Mouse (Mus musculus) frontal cortex, postnatal 10 days (tissue): Measurements from ENCODE around the gene Map3k14.
A peak's percentile ranks its signal among the peaks of the same experiment; 100 is the strongest.

Experiments
- DNase-seq, 2 experiments: peaks; one replicate each; pipeline ENCODE4 v3.0.0; 2022; ENCODE audit warnings: low spot score in 2 of 2, mixed read lengths in 1 of 2

The Map3k14 gene

DNA sequence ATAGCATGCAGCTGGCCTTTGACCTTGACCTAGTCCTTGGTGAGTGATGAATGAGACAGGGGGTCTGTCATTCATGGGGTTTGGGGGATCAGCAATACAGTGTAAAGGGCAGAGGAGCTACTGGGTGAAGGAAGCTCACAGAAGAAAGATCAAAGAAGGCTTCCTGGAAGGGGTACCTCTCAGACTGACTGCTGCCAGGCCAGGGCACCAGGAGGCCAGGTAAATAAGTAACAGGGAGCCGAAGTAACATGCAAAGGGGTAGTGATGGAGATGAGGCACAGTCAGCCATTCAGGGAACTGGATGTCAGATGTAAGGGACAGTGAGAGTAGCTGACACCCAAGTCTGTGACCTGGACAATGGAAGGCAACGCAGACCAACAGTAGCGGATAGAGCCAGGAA, 5.6 kb upstream of the Map3k14 start:
- no peak for DNase-seq

DNA sequence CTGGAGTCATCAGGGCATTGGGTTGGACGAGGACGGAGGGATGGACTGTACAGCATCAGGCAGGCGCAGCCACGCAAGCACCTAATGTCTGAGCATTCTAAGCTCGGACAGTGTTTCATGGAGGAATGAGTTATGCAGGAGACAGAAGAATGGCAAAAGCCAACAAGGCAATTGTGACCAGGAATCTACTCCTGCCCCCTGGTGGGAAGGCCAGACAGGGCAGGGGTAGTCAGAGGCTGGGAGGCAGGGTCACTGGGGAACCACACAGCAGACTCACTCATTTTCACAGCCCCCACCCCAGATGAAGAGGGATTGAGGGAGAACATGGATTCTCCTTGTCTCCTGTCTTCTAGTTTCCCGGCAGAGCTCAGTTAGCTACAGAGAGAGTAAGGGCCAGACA, 4.7 kb upstream of the Map3k14 start:
- DNase-seq: no peak

DNA sequence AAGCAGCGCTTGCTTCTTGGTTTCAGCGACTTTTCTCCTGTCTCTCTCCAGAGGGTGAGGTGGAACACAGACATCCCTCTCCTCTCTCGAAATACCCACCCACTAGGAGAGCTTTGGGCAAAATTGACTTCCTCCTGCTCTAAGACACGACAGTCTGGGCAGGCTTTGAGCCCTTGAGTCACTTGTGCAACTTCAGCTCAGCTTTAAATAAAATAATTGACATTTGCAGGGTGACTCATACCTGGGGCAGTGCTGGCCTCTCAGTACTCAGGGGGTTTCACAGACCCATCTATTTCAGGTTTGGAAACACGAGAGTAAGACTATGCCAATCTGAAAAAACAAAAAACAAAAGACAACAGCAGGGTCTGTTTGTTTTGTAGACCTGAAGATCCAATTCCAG, 2.2 kb upstream of the Map3k14 start:
- no peak for DNase-seq

DNA sequence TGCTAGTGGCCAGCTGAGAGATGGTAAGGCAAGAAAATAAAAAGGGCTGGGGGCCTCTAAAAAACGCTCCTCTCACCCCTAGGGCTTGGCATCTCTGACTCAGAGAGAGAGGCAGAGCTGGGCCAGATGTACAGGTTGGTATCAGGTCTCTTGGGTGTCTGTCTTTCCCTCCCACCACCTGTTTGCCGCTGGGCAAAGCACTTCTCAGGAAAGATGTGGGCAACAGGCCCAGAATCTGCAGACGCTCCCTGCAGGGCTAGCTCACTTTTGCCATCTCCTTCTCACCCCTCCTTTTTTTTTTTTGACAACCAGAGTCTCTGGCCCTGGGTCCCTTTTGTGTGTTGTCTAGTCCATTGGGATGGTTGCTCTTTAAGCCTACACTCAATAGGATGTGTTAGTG, 1.6 kb upstream of the Map3k14 start:
- no peak for DNase-seq

DNA sequence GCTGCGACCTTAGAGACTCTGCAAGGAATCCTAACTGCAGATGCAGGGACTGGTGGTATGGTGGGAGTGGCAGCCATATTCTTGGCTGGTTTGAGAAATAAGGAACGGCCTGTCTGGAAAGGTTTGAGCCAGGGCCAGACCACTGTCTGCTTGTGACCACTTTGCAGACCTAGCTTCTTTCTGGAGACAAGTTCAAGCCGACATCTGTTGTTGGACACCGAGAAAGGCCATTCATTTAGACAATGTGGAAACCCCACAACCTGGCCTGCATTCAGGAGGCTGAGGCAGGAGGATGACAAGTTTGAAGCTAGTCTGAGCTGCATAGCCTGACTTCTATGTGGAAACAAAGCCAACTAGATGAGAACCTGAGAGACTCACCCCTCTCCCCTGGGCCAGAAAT, 1.1 kb upstream of the Map3k14 start:
- no peak for DNase-seq

DNA sequence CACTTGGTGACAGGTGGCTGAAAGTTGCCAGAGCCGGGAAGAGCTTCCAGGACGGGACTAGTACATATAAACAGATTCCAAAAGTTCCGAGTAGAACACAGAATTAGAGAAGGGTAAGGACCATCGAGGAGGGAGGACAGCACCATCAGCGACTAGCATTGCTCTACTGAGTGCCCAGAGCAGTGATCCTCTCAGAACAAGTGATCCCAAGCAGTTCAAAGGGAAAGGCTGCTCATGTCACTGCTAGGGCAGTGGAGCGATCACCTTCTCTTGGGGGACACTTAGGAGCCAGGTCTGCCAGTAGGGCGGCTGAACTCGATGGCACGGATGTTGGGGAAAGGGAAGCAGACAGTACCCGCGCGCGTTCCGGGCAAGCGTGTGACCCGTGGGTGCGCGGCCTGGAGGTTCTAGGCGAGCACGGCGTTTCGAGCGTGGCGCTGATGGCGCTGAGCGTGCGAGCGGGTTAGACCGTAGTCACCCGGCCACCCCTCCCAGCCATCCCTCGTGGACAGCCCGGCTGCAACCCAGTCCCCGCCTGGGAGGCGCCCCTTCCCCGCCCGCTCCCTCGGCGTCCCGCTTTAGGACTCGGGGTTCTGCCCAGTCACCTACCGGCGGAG, 435 bp downstream of the Map3k14 start:
- no peak for DNase-seq

DNA sequence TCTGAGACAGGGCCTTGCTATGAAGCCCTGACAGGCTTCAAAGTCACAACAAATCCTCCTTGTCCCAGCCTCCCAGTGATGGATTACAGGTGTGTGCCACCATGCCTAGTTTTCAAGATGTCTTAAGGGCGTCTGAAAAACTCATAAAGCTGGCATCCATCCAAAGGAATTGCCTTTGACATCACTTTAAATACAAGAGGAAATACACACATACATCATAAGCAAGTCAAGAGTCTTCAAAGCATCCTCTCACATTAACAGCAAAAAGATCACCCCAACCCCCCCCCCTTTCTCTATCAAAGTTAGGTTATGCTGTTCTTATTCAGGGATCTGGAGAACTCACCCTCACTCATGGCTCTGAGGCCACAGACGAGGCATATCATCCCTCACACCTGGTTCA, 1.4 kb downstream of the Map3k14 start:
- DNase-seq: no peak

DNA sequence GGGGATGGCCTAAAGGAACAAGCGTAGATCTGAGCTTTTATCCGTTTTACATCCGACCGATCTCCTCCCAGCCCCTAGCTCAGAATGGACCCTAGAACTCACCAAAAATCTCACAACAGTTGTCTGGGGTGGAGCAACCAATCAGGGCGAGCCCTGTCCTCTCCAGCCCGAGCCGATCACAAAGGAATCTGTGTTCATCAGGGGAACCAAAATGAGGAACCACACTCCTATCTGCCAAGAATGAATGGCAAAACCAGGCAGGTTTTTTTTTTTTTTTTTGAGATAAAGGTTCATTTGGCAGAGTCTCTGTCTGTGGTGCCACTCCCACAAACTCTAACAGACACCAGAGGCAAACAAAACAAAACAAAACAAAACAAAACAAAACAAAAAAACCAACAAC, 2.1 kb downstream of the Map3k14 start:
- DNase-seq: no peak

DNA sequence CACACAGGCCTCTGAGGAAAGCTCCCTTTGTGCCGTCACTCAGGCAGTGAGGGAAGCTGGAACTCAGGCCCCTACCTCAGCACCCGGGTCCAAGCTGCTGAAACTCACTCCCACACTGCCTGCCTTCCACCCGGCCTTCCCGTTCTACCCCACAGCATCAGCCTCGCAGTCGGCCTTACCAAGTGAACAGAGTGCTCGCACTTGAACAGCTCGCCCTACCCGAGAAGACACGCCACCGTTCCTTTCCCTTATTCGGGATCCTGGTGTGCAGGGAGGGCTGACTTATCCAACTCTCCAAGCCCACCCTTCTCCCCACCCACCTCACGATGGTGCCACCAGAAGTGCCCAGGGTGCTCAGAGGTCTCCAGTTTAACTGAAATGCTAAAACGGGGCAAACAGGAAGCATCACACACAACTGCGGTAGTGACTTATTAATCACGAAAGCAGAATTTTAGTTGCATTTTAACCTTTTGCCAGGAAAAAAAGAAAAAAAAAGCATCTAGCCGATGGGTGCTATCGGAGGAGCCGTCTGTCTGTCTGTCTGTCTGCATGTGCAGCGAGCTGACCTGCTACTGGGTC, 2.8 kb downstream of the Map3k14 start:
- no peak for DNase-seq

DNA sequence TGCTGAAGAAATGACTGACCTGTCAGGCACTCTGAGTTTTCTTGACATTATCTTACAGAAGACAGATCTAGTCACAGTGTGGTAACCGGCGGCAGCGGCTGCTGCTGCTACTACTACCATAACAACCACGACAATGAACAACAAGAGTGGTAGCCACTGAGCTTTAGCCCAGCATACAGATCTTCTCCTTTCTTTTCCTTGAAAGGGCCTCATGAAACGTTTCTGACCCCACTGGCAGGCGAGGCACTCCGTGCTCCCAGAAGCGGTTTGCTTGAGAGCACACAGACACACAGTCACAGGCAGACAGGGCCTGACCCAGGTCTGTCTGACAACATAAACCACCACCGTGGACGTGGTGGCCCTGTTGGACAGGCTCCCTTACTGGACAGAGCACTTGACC, 3.7 kb downstream of the Map3k14 start:
- no peak for DNase-seq

DNA sequence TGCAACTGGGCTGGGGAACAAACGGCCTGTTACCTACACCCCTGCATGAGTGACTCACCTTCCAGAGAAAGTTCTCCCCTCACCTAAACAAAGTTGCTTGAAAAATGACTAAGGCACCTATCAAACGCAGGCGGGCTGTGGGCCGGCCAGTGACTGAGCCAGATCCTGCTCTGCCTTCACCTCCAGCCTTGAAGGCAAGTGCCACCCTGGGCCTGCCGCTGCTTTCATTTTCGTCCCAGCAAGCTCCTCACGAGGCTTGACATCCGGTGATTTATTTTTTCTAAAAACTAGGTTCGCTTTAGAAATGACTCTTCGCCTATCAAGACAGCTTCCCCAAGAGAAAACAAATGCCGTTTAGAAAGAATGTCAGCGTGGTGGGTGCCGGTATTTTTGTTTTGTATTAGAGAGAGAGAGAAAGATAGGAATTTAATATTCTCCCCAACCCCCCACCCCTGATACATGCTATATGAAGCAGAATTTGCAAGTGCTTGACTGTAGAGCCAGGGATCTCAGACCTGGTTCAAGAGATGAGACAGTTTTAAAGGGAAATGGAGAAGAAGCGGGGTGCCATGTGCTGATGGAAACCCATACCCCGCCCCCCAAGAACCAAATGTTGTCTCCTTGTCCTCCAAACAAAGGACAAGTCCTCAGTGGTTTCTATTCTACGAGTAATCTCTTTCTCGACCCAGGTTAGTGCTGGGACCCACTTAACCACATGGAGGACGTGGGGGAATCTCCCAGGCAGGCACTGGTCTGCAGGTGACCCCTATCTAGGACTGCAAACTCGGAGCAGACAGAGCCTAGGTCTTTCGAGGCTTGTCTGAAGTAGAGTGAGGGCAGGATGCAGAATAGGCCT, 4.6 kb downstream of the Map3k14 start:
- no peak for DNase-seq

DNA sequence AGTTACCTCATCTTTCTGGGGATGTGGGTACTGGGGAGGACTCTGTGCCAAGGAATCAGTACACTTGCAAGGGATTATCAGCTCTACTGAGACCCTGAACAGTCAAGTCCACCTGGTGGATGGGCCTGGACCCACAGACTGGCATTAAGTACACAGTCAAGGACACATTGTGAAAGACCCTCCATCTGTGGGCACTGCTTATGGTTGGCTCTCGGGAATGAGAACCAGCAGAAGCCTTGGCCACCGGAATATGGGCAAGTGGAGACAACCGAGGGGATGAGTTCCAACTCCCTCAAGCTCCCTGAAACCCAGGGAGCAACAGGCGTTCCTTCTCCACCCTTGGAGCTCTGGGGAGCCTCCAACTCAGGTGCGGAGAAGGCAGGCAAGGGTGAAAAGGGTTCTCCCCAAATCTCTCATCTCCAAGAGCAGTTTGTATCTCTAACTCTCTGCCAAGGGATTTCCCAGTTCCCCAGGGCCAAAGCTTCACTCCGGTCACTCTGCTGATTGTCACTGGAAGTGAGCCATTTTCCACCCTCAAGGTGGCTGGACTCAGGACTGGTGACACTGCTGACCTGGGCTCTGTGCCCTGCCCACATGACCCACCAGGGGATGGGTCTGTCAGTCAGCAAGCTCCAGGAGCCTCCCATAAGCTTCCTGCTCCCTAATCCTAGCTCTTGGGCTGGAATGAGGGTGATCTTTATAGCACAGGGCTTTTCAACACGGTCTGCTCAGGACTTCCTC, 5.4 kb downstream of the Map3k14 start:
- no peak for DNase-seq

DNA sequence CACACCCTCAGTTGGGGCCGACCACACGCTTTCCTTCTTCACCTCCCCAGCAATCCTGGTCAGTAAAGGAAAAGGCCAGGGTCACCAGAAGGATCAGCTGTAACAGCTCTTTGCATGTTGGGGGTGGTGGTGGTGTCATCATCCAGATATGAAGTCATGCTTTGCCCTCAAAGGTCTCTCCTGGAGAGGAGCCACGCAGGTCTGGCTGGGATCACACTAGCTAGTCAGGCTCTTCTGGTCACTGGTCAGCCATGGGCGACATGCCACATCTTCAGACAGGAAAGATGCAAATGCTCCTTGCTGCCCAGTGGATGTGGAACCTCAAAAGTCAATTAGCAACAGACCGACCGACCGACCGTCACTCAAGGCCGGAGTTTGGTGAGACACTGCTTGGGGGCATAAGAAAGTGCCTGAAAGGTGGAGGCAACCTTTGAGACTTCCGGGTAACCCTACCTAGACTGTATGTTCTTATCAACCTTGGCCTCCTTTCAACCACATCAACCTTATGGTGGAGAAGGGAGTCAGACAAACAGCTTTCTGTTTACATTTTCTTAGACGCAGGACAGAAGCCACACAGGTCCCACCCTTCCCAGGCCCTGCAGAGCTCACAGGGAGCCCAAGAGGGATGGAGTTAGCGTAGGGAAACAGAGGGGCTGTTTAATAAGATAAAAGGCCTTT, 6.6 kb downstream of the Map3k14 start:
- DNase-seq: no peak

DNA sequence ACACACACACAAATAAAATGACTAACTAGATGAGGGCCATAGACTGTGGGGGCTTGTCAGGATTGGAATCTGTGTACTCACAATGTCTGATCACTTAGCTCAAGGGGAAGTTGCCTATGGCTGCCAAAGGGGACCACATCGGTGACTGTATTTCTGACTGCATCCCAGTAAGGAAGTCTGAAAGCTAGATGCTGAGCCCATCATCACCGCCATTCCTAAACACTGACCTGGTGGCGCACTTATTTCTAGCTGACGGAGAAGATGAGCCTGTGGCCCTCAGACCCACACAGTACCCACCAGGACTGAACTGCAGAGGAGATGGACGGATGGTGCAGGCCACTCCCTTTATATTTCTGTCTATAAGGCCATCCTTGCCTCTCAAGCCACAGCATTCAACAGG, 7.2 kb downstream of the Map3k14 start:
- no peak for DNase-seq

DNA sequence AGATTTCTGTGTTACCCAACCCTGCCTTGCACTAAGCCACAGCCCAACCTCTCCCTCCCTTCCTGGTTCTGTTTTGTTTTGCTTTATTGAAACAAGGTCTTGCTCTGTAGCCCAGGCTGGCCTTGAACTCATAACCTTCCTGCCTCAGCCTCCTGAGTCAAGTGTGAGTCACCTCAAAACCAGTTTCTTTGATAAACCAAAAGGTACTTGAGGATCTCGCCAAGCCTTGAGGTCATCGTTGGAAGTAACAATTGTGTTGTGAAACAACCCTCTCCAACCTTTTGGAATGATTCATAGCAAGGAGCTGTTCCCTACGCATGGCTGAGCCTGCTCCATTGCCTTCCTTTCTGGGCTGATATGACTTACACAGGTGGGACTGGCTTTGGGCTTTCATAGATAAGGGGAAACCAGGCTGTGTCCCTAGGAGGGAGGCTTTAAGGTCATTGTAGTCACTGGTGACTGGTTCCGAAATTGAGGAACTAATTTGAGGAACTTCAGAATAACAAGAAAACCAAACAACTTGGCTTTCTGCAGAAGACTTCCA, 9.3 kb downstream of the Map3k14 start:
- DNase-seq: no peak

DNA sequence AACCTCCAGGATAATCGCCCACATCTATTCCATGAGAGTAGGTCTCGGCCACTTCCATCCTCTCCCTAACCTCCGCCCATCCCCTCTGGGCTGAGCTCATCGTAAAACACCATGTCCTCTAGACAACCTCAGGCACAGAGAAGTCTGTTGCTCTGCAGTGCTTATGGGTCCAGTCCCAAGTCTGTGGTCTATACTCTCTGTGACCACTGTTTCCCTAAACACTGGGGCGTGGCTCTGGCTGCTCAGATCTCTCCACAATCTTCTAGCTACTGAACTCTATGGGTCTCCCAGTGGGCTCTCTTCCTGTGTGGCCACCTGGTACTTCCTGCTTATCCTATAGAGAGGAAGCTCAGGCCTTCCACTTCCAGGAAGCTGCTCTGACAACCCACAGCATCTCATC, 13.7 kb downstream of the Map3k14 start:
- DNase-seq: no peak

DNA sequence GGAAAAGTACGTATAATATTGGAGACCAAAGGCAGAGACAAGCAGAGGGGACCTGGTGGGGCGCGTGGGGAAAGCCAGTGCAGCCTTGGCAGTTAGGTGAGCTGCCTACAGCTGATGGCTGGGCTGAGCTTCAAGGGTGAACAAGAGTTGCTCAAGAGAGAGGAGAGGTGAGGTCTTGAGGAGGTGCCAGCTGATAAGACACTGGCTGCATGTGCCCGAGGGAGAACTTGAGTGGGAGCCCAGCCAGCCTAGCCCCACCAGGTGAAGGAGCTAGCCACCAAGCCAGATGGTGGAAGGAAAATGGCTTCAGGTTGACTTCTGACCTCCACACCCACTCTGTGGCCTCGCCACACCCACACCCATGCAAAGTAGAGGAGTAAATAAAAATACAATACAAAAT, 14.9 kb downstream of the Map3k14 start:
- no peak for DNase-seq

DNA sequence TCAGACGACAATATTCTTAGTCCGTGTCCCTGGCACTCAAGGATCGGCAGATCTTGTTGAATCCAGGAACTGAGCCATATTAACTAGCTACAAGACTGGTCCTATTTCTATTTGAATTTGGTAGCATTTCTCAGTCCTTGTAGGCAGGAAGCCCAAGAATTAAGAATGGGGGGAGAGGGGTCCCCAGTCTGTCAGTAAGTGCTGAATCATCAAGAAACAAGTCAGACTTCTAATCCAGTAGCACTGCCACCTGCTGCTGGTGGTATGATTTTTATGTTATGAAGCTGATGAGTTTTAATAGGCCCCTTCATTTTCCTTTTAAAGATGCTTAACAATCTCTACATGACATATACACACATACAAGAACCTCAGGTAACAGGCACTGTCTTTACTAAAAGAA, 16.9 kb downstream of the Map3k14 start:
- no peak for DNase-seq

DNA sequence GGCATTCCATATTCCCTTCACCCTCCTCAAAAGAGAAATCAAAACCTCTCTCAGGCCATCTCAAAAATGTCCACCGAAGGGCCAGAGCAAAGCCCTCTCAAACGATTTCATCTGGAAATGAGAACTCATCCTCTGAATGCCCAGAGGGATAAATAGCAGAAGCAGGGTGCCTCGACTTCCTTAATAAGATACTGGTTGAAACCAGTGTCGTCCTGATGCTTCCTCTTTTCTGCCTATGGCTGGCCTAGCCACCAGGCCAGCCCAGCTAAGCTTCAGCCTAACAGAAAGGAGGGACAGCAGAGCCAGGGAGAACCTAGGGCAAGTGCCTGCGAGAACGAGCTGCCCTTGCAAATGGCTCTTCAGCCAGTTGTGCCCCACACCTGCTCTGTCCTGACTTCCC, 17.8 kb downstream of the Map3k14 start:
- no peak for DNase-seq

DNA sequence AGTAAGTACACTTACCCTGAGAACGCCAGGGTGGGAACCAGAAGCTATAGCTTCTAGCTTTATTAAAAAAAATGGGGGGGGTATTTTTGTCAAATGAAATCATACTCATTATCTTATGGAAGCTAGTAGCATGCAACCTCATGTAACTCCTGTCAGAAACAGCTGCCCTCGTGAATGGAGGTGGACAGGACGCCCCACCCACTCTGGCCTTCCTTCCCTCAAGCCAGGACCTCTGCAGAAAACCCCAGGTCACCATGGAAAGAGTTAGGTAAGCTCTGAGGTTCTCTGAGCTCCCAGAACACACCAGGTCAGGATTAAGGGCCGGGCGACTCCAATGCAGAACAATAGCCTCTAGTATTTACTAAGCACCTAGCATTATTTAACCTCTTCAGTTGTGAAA, 18.4 kb downstream of the Map3k14 start:
- DNase-seq: no peak

DNA sequence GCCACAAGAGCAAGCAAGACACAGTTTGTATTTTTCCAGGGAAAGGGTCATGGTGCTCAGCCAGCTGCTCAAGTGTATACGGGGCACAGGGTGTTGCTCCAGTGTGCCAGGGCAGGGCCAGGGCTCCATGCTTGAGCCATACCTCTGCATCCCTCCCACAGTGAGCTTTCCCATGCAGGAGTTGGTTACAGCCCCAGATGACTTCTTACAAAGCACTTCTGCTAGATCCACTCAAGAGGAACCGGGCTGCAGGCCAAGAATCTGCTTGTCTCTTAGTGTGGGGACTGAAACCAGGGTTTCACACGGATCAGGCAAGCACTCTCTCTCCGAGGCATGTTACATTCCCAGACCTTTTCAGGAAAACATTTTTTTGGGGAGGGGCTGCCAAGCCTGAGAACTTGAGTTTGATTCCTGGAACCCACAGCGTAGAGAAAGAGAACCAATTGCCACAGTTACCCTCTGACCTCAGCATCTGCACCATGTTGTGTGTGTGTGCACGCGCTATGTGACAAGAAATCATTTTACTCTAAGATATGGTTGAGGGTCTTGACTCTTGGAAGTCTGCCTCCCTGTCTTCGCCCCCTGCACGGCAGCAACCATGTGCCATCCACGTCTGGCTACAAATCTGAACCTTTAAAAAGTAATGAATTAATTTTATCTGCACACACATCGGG, 19.6 kb downstream of the Map3k14 start:
- peak; percentile 72 to 75 for DNase-seq
